Mouse (Mus musculus): ENCODE results near the gene Gprin3.

DNA sequence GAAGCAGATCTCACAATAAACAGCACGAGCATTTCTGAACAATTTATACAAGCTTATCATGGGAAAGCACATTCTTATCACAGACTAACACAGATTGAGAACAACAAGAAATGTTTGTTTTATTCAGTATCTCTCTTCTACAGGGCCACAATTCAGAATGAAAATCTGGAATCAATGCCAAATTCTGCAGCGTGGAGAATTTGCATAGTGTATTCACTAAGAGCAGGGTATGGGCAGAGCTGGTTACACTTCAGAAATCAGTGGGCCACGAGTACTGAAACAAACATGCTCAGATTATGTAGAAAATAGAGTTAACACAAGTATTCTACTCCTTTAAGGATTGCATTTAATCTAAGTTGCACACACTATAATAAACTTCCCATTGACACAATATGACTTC lies 6.8 kb downstream of the Gprin3 start:
- no peak for TF ChIP-seq POLR2A (IDR thresholded peaks at IDR 0.05; ENCODE audit: low read depth, low read length)
- no peak for TF ChIP-seq CTCF (conservative IDR thresholded peaks at IDR 0.05; ENCODE audit: insufficient read depth, insufficient read length, low read depth, low read length)
